Mouse (Mus musculus) skeletal muscle tissue, adult 2 months (tissue): ENCODE data around the gene Rab5c.
A peak's percentile ranks its signal among the peaks of the same experiment; 100 is the strongest.

Experiments
- DNase-seq: peaks from one replicate; pipeline ENCODE4 v3.0.0-alpha.2; 2012; ENCODE audit warnings: low read depth, low spot score

Rab5c gene

GRCm38 (mm10) chr11:100754021-100754692, 16.1 kb upstream of the Rab5c start:
- no peak for DNase-seq

- DNase-seq, result no peak
These were observed 14.3 kb upstream of the Rab5c start for GRCm38 (mm10) chr11:100752294-100752693.

GRCm38 (mm10) chr11:100750127-100750526, 12.1 kb upstream of the Rab5c start:
- no peak for DNase-seq

GRCm38 (mm10) chr11:100749469-100749868, 11.5 kb upstream of the Rab5c start:
- no peak for DNase-seq

- no peak for DNase-seq
These were observed 10.6 kb upstream of the Rab5c start for GRCm38 (mm10) chr11:100748620-100749019.

GRCm38 (mm10) chr11:100747114-100747513, 9.1 kb upstream of the Rab5c start:
- DNase-seq, result no peak

- DNase-seq, result no peak
These were observed 8.5 kb upstream of the Rab5c start for GRCm38 (mm10) chr11:100746546-100746945.

GRCm38 (mm10) chr11:100745085-100745484, 7.1 kb upstream of the Rab5c start:
- DNase-seq, result no peak

- DNase-seq, result no peak
These were observed 3.3 kb upstream of the Rab5c start for GRCm38 (mm10) chr11:100741348-100741747.

- DNase-seq, result no peak
These were observed 734 bp upstream of the Rab5c start for GRCm38 (mm10) chr11:100738749-100739148.

- no peak for DNase-seq
These were observed 796 bp downstream of the Rab5c start for GRCm38 (mm10) chr11:100737105-100737733.

GRCm38 (mm10) chr11:100736746-100737080, 1.3 kb downstream of the Rab5c start:
- no peak for DNase-seq

GRCm38 (mm10) chr11:100735954-100736745, 1.9 kb downstream of the Rab5c start:
- DNase-seq, result no peak

GRCm38 (mm10) chr11:100735134-100735865, 2.7 kb downstream of the Rab5c start:
- no peak for DNase-seq

- DNase-seq, result no peak
These were observed 7.4 kb downstream of the Rab5c start for GRCm38 (mm10) chr11:100730477-100731205.

- DNase-seq, result no peak
These were observed 8.0 kb downstream of the Rab5c start for GRCm38 (mm10) chr11:100729976-100730375.

GRCm38 (mm10) chr11:100728601-100729000, 9.4 kb downstream of the Rab5c start:
- peak; percentile 63 for DNase-seq

- DNase-seq, result no peak
These were observed 10.8 kb downstream of the Rab5c start for GRCm38 (mm10) chr11:100727201-100727600.

- DNase-seq, result no peak
These were observed 13.0 kb downstream of the Rab5c start for GRCm38 (mm10) chr11:100724919-100725512.

- no peak for DNase-seq
These were observed 15.5 kb downstream of the Rab5c start for GRCm38 (mm10) chr11:100722493-100723028.
